In genomic region chrX:56454671-56455371, GRCm38 (mm10) we compare ENCODE assay signal across 8 mouse cellular contexts. TPM values are rescaled to one million over a fixed set of nuclear protein-coding genes. Genes with fewer than 3 reads are reported as not detected.
DNase-seq lines count a peak whose midpoint lies in the region; ATAC-seq and TF ChIP-seq lines count a peak whose summit lies in the region.

Gene Ints6l, plus strand, starts transcription at chrX:56454857.

- no peaks in the 10 kb centered on the region for H3K36me3 ChIP-seq in forebrain, embryonic 10.5 days (replicated peaks)
- no peaks in the 10 kb centered on the region for H3K36me3 ChIP-seq in heart, embryonic 15.5 days
- H3K36me3 ChIP-seq in liver, embryonic 14.5 days (replicated peaks; ENCODE audit: control insufficient read depth, insufficient read depth, low read depth): no peaks in the 10 kb centered on the region
- H3K36me3 ChIP-seq in neural tube, embryonic 11.5 days (ENCODE audit: control insufficient read depth, insufficient read depth, low read length): no peaks in the 10 kb centered on the region
- H3K36me3 ChIP-seq in stomach, postnatal 0 days (ENCODE audit: control insufficient read depth, insufficient read depth, low read length): no peaks in the 10 kb centered on the region

- peak; percentile 72 for DNase-seq in c-Kit-negative CD71-positive TER-119-positive erythroid progenitor cells, embryonic 14.5 days (ENCODE audit: low read depth, low spot score)
- DNase-seq in forebrain, embryonic 10.5 days (ENCODE audit: extremely low spot score, low spot score): peak; percentile 68
- DNase-seq in kidney, postnatal 25 days: peak; percentile 83 to 88
- peak; percentile 73 to 81 (median 76) for DNase-seq in liver, embryonic 14.5 days (ENCODE audit: low read depth in 3 of 3, low spot score in 3 of 3)
- peak; percentile 69 for DNase-seq in neural tube, embryonic 11.5 days (ENCODE audit: low spot score)
- peak; percentile 66 for DNase-seq in stomach, postnatal 0 days (ENCODE audit: low spot score)

- ATAC-seq in CD4-positive, CD25-positive, alpha-beta regulatory T cell, adult 4 months: peak; percentile 83
- peak; percentile 79 for ATAC-seq in heart, embryonic 15.5 days (replicated peaks; ENCODE audit: insufficient number of reproducible peaks, insufficient read depth, low FRiP score, low read depth)
- ATAC-seq in liver, embryonic 14.5 days (ENCODE audit: insufficient read depth): peak; percentile 74
- peak; percentile 87 for ATAC-seq in neural tube, embryonic 11.5 days (ENCODE audit: insufficient read depth, low FRiP score, low TSS enrichment)
- ATAC-seq in stomach, postnatal 0 days (ENCODE audit: low FRiP score, low TSS enrichment): peak; percentile 85

- TF ChIP-seq EP300 in liver, embryonic 14.5 days (IDR thresholded peaks at IDR 0.05; ENCODE audit: low read depth): peak; percentile 35; the same call in 1 of the 2 replicates
- TF ChIP-seq EP300 in stomach, postnatal 0 days (optimal IDR thresholded peaks at IDR 0.05): no peak

- TF ChIP-seq CTCF in liver, embryonic 14.5 days (IDR thresholded peaks at IDR 0.05; ENCODE audit: low read depth): 0 out of 2 replicates have a peak, but pooled peaks have one; percentile 7
- no peak for TF ChIP-seq CTCF in stomach, postnatal 0 days (IDR thresholded peaks at IDR 0.05; ENCODE audit: low read depth)

- peak within 1 kb of the TSS; percentile 66 for H3K4me3 ChIP-seq in forebrain, embryonic 10.5 days
- H3K4me3 ChIP-seq in heart, embryonic 15.5 days: peak within 1 kb of the TSS; percentile 66
- peak within 1 kb of the TSS; percentile 68 to 81 for H3K4me3 ChIP-seq in liver, embryonic 14.5 days (ENCODE audit: insufficient read depth in 1 of 2, low read depth in 2 of 2, low read length in 2 of 2)
- H3K4me3 ChIP-seq in neural tube, embryonic 11.5 days (ENCODE audit: low read depth, low read length): peak within 1 kb of the TSS; percentile 56
- H3K4me3 ChIP-seq in stomach, postnatal 0 days (ENCODE audit: low read depth, low read length): peak within 1 kb of the TSS; percentile 59

- H3K27ac ChIP-seq in forebrain, embryonic 10.5 days: peak within 1 kb of the TSS; percentile 96
- peak within 1 kb of the TSS; percentile 94 for H3K27ac ChIP-seq in heart, embryonic 15.5 days
- peak within 1 kb of the TSS; percentile 88 for H3K27ac ChIP-seq in liver, embryonic 14.5 days
- peak within 1 kb of the TSS; percentile 90 for H3K27ac ChIP-seq in neural tube, embryonic 11.5 days (ENCODE audit: low read depth, low read length)
- peak within 1 kb of the TSS; percentile 94 for H3K27ac ChIP-seq in stomach, postnatal 0 days (replicated peaks)

- peak within 1 kb of the TSS; percentile 74 for H3K9ac ChIP-seq in heart, embryonic 15.5 days
- peak within 1 kb of the TSS; percentile 91 for H3K9ac ChIP-seq in liver, embryonic 14.5 days (replicated peaks)
- peak within 1 kb of the TSS; percentile 79 for H3K9ac ChIP-seq in neural tube, embryonic 11.5 days (ENCODE audit: low read length)
- H3K9ac ChIP-seq in stomach, postnatal 0 days (ENCODE audit: low read length): peak within 1 kb of the TSS; percentile 76

- H3K27me3 ChIP-seq in forebrain, embryonic 10.5 days (ENCODE audit: poor library complexity, severe bottlenecking): no peaks in the 10 kb centered on the region
- no peaks in the 10 kb centered on the region for H3K27me3 ChIP-seq in heart, embryonic 15.5 days
- no peaks in the 10 kb centered on the region for H3K27me3 ChIP-seq in liver, embryonic 14.5 days (ENCODE audit: control insufficient read depth, insufficient read depth, low read length)
- H3K27me3 ChIP-seq in neural tube, embryonic 11.5 days (ENCODE audit: control insufficient read depth, insufficient read depth, low read length): no peaks in the 10 kb centered on the region
- no peaks in the 10 kb centered on the region for H3K27me3 ChIP-seq in stomach, postnatal 0 days (ENCODE audit: control insufficient read depth, insufficient read depth, low read length)

- peak within 1 kb of the TSS; percentile 74 for H3K4me2 ChIP-seq in heart, embryonic 15.5 days
- H3K4me2 ChIP-seq in liver, embryonic 14.5 days (ENCODE audit: low read depth): peak within 1 kb of the TSS; percentile 71
- peak within 1 kb of the TSS; percentile 54 for H3K4me2 ChIP-seq in neural tube, embryonic 11.5 days (ENCODE audit: low read depth)
- H3K4me2 ChIP-seq in stomach, postnatal 0 days (replicated peaks; ENCODE audit: low read depth): peak within 1 kb of the TSS; percentile 57

- no peaks in the 10 kb centered on the region; the same call in 1 of the 2 replicates for H3K9me3 ChIP-seq in forebrain, embryonic 10.5 days
- no peaks in the 10 kb centered on the region for H3K9me3 ChIP-seq in heart, embryonic 15.5 days (replicated peaks)
- no peaks in the 10 kb centered on the region for H3K9me3 ChIP-seq in liver, embryonic 14.5 days (ENCODE audit: control insufficient read depth, low read length)
- no peaks in the 10 kb centered on the region for H3K9me3 ChIP-seq in neural tube, embryonic 11.5 days (ENCODE audit: control insufficient read depth, low read length)
- H3K9me3 ChIP-seq in stomach, postnatal 0 days (ENCODE audit: control insufficient read depth, low read length): no peaks in the 10 kb centered on the region

- WGBS in forebrain, embryonic 10.5 days: 17% methylated on average over 22 of the region's 22 CpGs
- 8% methylated on average over 20 of the region's 22 CpGs for WGBS in heart, embryonic 15.5 days
- WGBS in liver, embryonic 14.5 days (ENCODE audit: insufficient replicate concordance): 10% methylated on average over 20 of the region's 22 CpGs
- WGBS in neural tube, embryonic 11.5 days: 22% methylated on average over 21 of the region's 22 CpGs
- 12% methylated on average over 17 of the region's 22 CpGs for WGBS in stomach, postnatal 0 days

- 0 out of 2 replicates have a peak, but pooled peaks cover 5% of the 10 kb centered on the region for H3K4me1 ChIP-seq in forebrain, embryonic 10.5 days
- no peaks in the 10 kb centered on the region for H3K4me1 ChIP-seq in heart, embryonic 15.5 days (replicated peaks)
- peaks cover 0 to 9% of the 10 kb centered on the region in 2 experiments; a peak in 3 of 4 replicates for H3K4me1 ChIP-seq in liver, embryonic 14.5 days (replicated peaks; ENCODE audit: control insufficient read depth in 2 of 2, insufficient read depth in 2 of 2, low read length in 1 of 2)
- H3K4me1 ChIP-seq in neural tube, embryonic 11.5 days (ENCODE audit: control insufficient read depth, insufficient read depth, low read length): no peaks in the 10 kb centered on the region
- no peaks in the 10 kb centered on the region for H3K4me1 ChIP-seq in stomach, postnatal 0 days (replicated peaks; ENCODE audit: control insufficient read depth, insufficient read depth)

RNA-seq across cellular contexts. Expression of gene Ints6l, which starts in this region (rescaled TPM):
- polyA plus RNA-seq in CD4-positive, CD25-positive, alpha-beta regulatory T cell, adult 4 months (2017; shearing (Covaris generic)): 10 to 100 TPM; 24.7 to 33.4 TPM
- polyA plus RNA-seq in forebrain, embryonic 10.5 days (2016; fragmentation: Nextera tagmentation; extraction: Ambion mirVana): 21.2 and 24.1 TPM in 2 replicates
- polyA plus RNA-seq in heart, embryonic 15.5 days (2015; fragmentation: Nextera tagmentation; extraction: Ambion mirVana): 16.2 and 17.2 TPM in 2 replicates
- 47.2 and 79.7 TPM in 2 replicates for polyA plus RNA-seq in liver, embryonic 14.5 days (2012; rRNA removed)
- polyA plus RNA-seq in liver, embryonic 14.5 days (2014; fragmentation: Nextera tagmentation; extraction: Ambion mirVana): 35.0 and 36.4 TPM in 2 replicates
- polyA plus RNA-seq in neural tube, embryonic 11.5 days (2014; fragmentation: Nextera tagmentation; extraction: Ambion mirVana): 19.8 and 22.1 TPM in 2 replicates
- 14.8 and 17.6 TPM in 2 replicates for polyA plus RNA-seq in stomach, postnatal 0 days (2015; fragmentation: Nextera tagmentation; extraction: Ambion mirVana)

Comparison
In these comparisons a context has a peak if more than half of its experiments do, and no peak if none do; other contexts are left out.
1. Peak in every context shown above with its lines: DNase-seq, ATAC-seq, H3K4me3 ChIP-seq and H3K27ac ChIP-seq.